ENCODE assay signal across 11 mouse cellular contexts in the genomic region with DNA sequence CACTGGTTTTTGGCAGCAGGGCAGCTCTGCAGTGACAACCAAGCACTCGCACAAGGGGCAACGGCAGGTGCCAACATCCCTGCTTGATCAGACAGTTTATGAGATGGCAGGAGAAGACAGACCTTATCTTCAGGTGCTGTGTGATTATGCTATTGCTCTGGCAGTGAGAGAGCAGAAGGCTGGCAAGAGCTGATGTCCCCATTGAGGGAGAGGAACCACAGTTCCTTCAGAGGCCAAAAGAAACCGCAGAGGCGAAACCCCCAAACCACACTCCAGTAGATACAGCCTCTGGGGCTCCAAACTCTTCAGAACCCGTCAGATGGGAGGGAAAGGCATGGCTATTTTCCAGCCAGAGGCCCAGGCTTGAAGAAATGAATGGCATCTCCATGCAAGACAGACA. TPM values are rescaled to one million over a fixed set of nuclear protein-coding genes. Genes with fewer than 3 reads are reported as not detected.
DNase-seq lines count a peak whose midpoint lies in the region; ATAC-seq and TF ChIP-seq lines count a peak whose summit lies in the region.
"Had no signal": no experiment of that assay in that cellular context is flagged by ENCODE, and none has a peak within 500 bp of the region (broad histone marks: within the 10 kb centered on the region; RNA-seq: fewer than 3 reads in every experiment).

No protein-coding gene starts in this region.

- TF ChIP-seq POLR2A in kidney, adult 2 months (IDR thresholded peaks at IDR 0.05; ENCODE audit: low read depth, low read length) = no peak

- H3K27me3 ChIP-seq in kidney, adult 2 months (replicated peaks; ENCODE audit: control insufficient read depth, insufficient read depth, low read length) = no peaks in the 10 kb centered on the region
- H3K27me3 ChIP-seq in embryonic facial prominence, embryonic 13.5 days = peaks cover 8% of the 10 kb centered on the region; the same call in 1 of the 2 replicates
- no peaks in the 10 kb centered on the region for H3K27me3 ChIP-seq in hindbrain, embryonic 13.5 days
- H3K27me3 ChIP-seq in midbrain, embryonic 13.5 days = peaks cover 7% of the 10 kb centered on the region

- H3K4me3 ChIP-seq in kidney, adult 2 months (ENCODE audit: insufficient read depth, low read depth, low read length) = no peak overlapping the region
- H3K4me3 ChIP-seq in embryonic facial prominence, embryonic 13.5 days = peak overlapping the region; percentile 81
- H3K4me3 ChIP-seq in hindbrain, embryonic 13.5 days = peak overlapping the region; percentile 85
- peak overlapping the region; percentile 66 for H3K4me3 ChIP-seq in midbrain, embryonic 13.5 days (replicated peaks)

- H3K27ac ChIP-seq in kidney, adult 2 months (ENCODE audit: insufficient read depth, low read depth, low read length) = no peak overlapping the region
- H3K27ac ChIP-seq in embryonic facial prominence, embryonic 13.5 days = no peak overlapping the region
- no peak overlapping the region for H3K27ac ChIP-seq in hindbrain, embryonic 13.5 days
- peak overlapping the region; percentile 44; the same call in 1 of the 2 replicates for H3K27ac ChIP-seq in midbrain, embryonic 13.5 days
- H3K27ac ChIP-seq: liver, embryonic 14.5 days had no signal

- TF ChIP-seq CTCF in kidney, adult 2 months (conservative IDR thresholded peaks at IDR 0.05; ENCODE audit: insufficient read depth, insufficient read length, low read depth, low read length) = no peak

- no peak for ATAC-seq in embryonic facial prominence, embryonic 13.5 days (ENCODE audit: insufficient number of reproducible peaks, insufficient read depth, low FRiP score, low TSS enrichment, low read depth)
- ATAC-seq in hindbrain, embryonic 13.5 days (ENCODE audit: low FRiP score) = no peak
- no peak for ATAC-seq in midbrain, embryonic 13.5 days

- no peaks in the 10 kb centered on the region for H3K36me3 ChIP-seq in kidney, adult 2 months (ENCODE audit: control insufficient read depth, insufficient read depth, low read length)
- H3K36me3 ChIP-seq in embryonic facial prominence, embryonic 13.5 days = no peaks in the 10 kb centered on the region
- H3K36me3 ChIP-seq in hindbrain, embryonic 13.5 days = no peaks in the 10 kb centered on the region
- no peaks in the 10 kb centered on the region for H3K36me3 ChIP-seq in midbrain, embryonic 13.5 days

- DNase-seq in kidney, adult 18-20 months = peak; percentile 3
- no peak for DNase-seq in kidney, adult 2 months
- DNase-seq in frontal cortex, postnatal 10 days (ENCODE audit: low spot score in 2 of 2) = no peak
- DNase-seq in cerebellum, adult 9-10 months = no peak
- DNase-seq in left cerebral cortex, postnatal 25 days (ENCODE audit: low spot score in 2 of 2) = no peak
- DNase-seq: thymus, adult 18-20 months had no signal

- peak overlapping the region; percentile 95 for H3K4me2 ChIP-seq in embryonic facial prominence, embryonic 13.5 days
- H3K4me2 ChIP-seq in hindbrain, embryonic 13.5 days = peak overlapping the region; percentile 97
- H3K4me2 ChIP-seq in midbrain, embryonic 13.5 days (replicated peaks) = peak overlapping the region; percentile 84

- 62% methylated on average over 5 of the region's 5 CpGs for WGBS in kidney, adult 2 months
- 38% methylated on average over 5 of the region's 5 CpGs for WGBS in embryonic facial prominence, embryonic 13.5 days
- 41% methylated on average over 5 of the region's 5 CpGs for WGBS in hindbrain, embryonic 13.5 days
- WGBS in midbrain, embryonic 13.5 days = 47% methylated on average over 5 of the region's 5 CpGs

- no peak overlapping the region for H3K9ac ChIP-seq in embryonic facial prominence, embryonic 13.5 days
- H3K9ac ChIP-seq in hindbrain, embryonic 13.5 days = no peak overlapping the region; the same call in 1 of the 2 replicates
- peak overlapping the region; percentile 77; the same call in 1 of the 2 replicates for H3K9ac ChIP-seq in midbrain, embryonic 13.5 days (replicated peaks)
- H3K9ac ChIP-seq: liver, embryonic 14.5 days had no signal

- H3K4me1 ChIP-seq in kidney, adult 2 months (ENCODE audit: control insufficient read depth, insufficient read depth, low read length) = peaks cover 5% of the 10 kb centered on the region; the same call in 1 of the 2 replicates
- peaks cover 19% of the 10 kb centered on the region for H3K4me1 ChIP-seq in embryonic facial prominence, embryonic 13.5 days
- H3K4me1 ChIP-seq in hindbrain, embryonic 13.5 days (replicated peaks) = peaks cover 23% of the 10 kb centered on the region
- peaks cover 20% of the 10 kb centered on the region for H3K4me1 ChIP-seq in midbrain, embryonic 13.5 days (replicated peaks)

- no peaks in the 10 kb centered on the region for H3K9me3 ChIP-seq in embryonic facial prominence, embryonic 13.5 days
- no peaks in the 10 kb centered on the region for H3K9me3 ChIP-seq in hindbrain, embryonic 13.5 days
- no peaks in the 10 kb centered on the region for H3K9me3 ChIP-seq in midbrain, embryonic 13.5 days

- intact Hi-C loops in left cerebral cortex, postnatal 25 days (cut with DNase I) = loop anchor here (10.0 kb wide), 1 partner anchor 182 kb away; no protein-coding TSS in a partner anchor

RNA-seq across cellular contexts. Expression of a gene that starts 0.9 kb away (rescaled TPM):
- polyA plus RNA-seq in kidney, adult 2 months (2012; rRNA removed) = 2.5 and 2.7 TPM in 2 replicates
- 4.7 and 4.9 TPM in 2 replicates for polyA plus RNA-seq in embryonic facial prominence, embryonic 13.5 days (2015; fragmentation: Nextera tagmentation; extraction: Ambion mirVana)
- polyA plus RNA-seq in hindbrain, embryonic 13.5 days (2015; fragmentation: Nextera tagmentation; extraction: Ambion mirVana) = 16.3 and 17.7 TPM in 2 replicates
- 14.4 and 16.0 TPM in 2 replicates for polyA plus RNA-seq in midbrain, embryonic 13.5 days (2015; fragmentation: Nextera tagmentation; extraction: Ambion mirVana)
- 10 to 100 TPM; 19.6 to 20.5 TPM for total RNA-seq in left cerebral cortex, postnatal 25 days (2021)
- polyA plus RNA-seq: erythroblast, embryonic 14.5 days had no signal
